Mouse (Mus musculus): ENCODE results near the gene Scrg1. TPM values are rescaled to one million over a fixed set of nuclear protein-coding genes. Genes with fewer than 3 reads are reported as not detected.

Gene Scrg1
- total and polyA plus RNA-seq, 3 experiments = not detected

DNA sequence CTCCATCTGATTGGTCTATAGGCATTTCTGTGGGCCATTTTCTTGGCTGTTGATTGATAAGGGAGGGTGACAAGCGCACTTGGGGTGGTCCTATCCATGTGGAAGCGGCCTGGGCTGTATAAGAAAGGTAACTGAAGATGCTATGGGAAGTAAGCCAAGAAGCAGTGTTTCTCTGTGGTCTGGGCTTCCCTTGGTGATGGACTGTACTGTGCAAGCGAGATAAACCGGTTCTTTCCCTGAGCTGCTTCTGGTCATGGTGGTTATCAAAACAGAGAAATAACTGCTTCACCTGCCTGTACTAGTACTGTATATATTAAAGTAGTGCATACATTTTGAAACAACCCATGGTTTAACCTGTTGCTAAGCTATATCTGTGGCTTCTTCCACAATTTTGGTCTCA lies 36.1 kb downstream of the Scrg1 start:
- H3K4me3 ChIP-seq (ENCODE audit: control insufficient read depth in 1 of 2, insufficient read depth in 1 of 2, low read depth in 2 of 2, low read length in 2 of 2) = no peak overlapping the region
- TF ChIP-seq EP300 (IDR thresholded peaks at IDR 0.05; ENCODE audit: low read depth in 1 of 2, low read length in 2 of 2) (peak; percentile 45 to 73; a peak in 3 of 4 replicates), TCF12 (IDR thresholded peaks at IDR 0.05; ENCODE audit: low read depth, low read length) (peak; percentile 67), RCOR1 (IDR thresholded peaks at IDR 0.05; ENCODE audit: low read depth, low read length) (peak; percentile 35; the same call in 1 of the 2 replicates), ETS1 (IDR thresholded peaks at IDR 0.05; ENCODE audit: low read depth, low read length) (no peak), GATA1 (IDR thresholded peaks at IDR 0.05; ENCODE audit: low read depth, low read length) (peak; percentile 86), USF2 (IDR thresholded peaks at IDR 0.05; ENCODE audit: borderline replicate concordance in 1 of 2, insufficient read depth in 1 of 2, low read depth in 1 of 2, low read length in 2 of 2) (no peak), TAL1 (IDR thresholded peaks at IDR 0.05; ENCODE audit: low read length) (peak; percentile 89), MEF2A (IDR thresholded peaks at IDR 0.05; ENCODE audit: extremely low read depth, insufficient replicate concordance, low read depth, low read length, poor library complexity, severe bottlenecking) (no peak)

DNA sequence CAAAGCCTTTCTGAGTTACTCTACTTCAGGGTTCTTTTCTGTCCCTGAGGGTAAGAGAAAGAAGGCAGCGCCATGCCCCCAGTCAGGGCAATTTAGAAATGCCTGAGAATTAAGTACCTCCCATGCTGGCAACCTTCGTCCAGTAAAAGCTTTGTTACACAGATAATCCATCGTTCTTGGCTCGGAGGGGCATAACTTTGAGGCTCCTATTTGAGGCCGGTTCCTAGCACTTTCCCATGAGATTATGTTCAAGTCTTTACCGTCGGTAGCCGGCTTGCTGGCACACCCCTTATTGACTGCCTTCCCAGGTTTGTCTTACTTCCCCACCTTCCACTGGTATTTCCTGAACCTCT lies 42.7 kb downstream of the Scrg1 start:
- H3K27me3 ChIP-seq (ENCODE audit: control insufficient read depth in 1 of 2, insufficient read depth in 2 of 2, low read length in 2 of 2) = no peaks in the 10 kb centered on the region
- H3K9me3 ChIP-seq (replicated peaks; ENCODE audit: insufficient read depth, low read length) = no peaks in the 10 kb centered on the region
- no peak overlapping the region for H3K9ac ChIP-seq (ENCODE audit: control insufficient read depth, low read depth, low read length, poor library complexity, severe bottlenecking)
- DNase-seq (ENCODE audit: low read depth, low spot score) = no peak
- H3K4me1 ChIP-seq (ENCODE audit: control insufficient read depth in 1 of 2, insufficient read depth in 2 of 2, low read length in 2 of 2) = no peaks in the 10 kb centered on the region; a peak in 1 of 4 replicates
- no peaks in the 10 kb centered on the region for H3K79me2 ChIP-seq (ENCODE audit: control insufficient read depth, insufficient read depth, low read length, poor library complexity)
- no peak overlapping the region for H3K27ac ChIP-seq (ENCODE audit: control insufficient read depth, low read depth, low read length)
- H3K4me3 ChIP-seq (ENCODE audit: control insufficient read depth in 1 of 2, insufficient read depth in 1 of 2, low read depth in 2 of 2, low read length in 2 of 2) = no peak overlapping the region
- H3K36me3 ChIP-seq (ENCODE audit: control insufficient read depth in 1 of 2, insufficient read depth in 2 of 2, low read length in 2 of 2) = peaks cover 0 to 2% of the 10 kb centered on the region in 2 experiments; a peak in 1 of 4 replicates
- TF ChIP-seq TCF12 (IDR thresholded peaks at IDR 0.05; ENCODE audit: low read depth, low read length) (no peak), BHLHE40 (IDR thresholded peaks at IDR 0.05; ENCODE audit: borderline replicate concordance, low read depth, low read length) (no peak), POLR2A (IDR thresholded peaks at IDR 0.05; ENCODE audit: control insufficient read depth in 1 of 2, insufficient read depth in 1 of 2, low read depth in 1 of 2, low read length in 2 of 2, poor library complexity in 1 of 2) (no peak), MAZ (IDR thresholded peaks at IDR 0.05; ENCODE audit: low read depth, low read length) (no peak), MAFK (IDR thresholded peaks at IDR 0.05; ENCODE audit: borderline replicate concordance, low read depth, low read length) (no peak), ZKSCAN1 (IDR thresholded peaks at IDR 0.05; ENCODE audit: low read depth, low read length) (no peak), USF2 (IDR thresholded peaks at IDR 0.05; ENCODE audit: borderline replicate concordance in 1 of 2, insufficient read depth in 1 of 2, low read depth in 1 of 2, low read length in 2 of 2) (no peak), POLR2AphosphoS5 (IDR thresholded peaks at IDR 0.05; ENCODE audit: borderline replicate concordance, low read depth, low read length) (no peak), RAD21 (IDR thresholded peaks at IDR 0.05; ENCODE audit: low read depth, low read length) (no peak)

More for the DNA sequence above, 36.1 kb downstream of the Scrg1 start:
- H3K27me3 ChIP-seq (ENCODE audit: control insufficient read depth in 1 of 2, insufficient read depth in 2 of 2, low read length in 2 of 2) = no peaks in the 10 kb centered on the region
- H3K36me3 ChIP-seq (ENCODE audit: control insufficient read depth in 1 of 2, insufficient read depth in 2 of 2, low read length in 2 of 2) = peaks cover 0 to 18% of the 10 kb centered on the region in 2 experiments; a peak in 2 of 4 replicates
- peaks cover 5 to 21% of the 10 kb centered on the region in 2 experiments for H3K4me1 ChIP-seq (ENCODE audit: control insufficient read depth in 1 of 2, insufficient read depth in 2 of 2, low read length in 2 of 2)
- peak; percentile 86 for DNase-seq (ENCODE audit: low read depth, low spot score)
- no peak overlapping the region for H3K27ac ChIP-seq (ENCODE audit: control insufficient read depth, low read depth, low read length)
- H3K9me3 ChIP-seq (replicated peaks; ENCODE audit: insufficient read depth, low read length) = no peaks in the 10 kb centered on the region
- H3K9ac ChIP-seq (ENCODE audit: control insufficient read depth, low read depth, low read length, poor library complexity, severe bottlenecking) = no peak overlapping the region
- H3K79me2 ChIP-seq (ENCODE audit: control insufficient read depth, insufficient read depth, low read length, poor library complexity) = peaks cover 8% of the 10 kb centered on the region
